Mouse (Mus musculus): ENCODE measurements around the gene Pptc7.

DNA sequence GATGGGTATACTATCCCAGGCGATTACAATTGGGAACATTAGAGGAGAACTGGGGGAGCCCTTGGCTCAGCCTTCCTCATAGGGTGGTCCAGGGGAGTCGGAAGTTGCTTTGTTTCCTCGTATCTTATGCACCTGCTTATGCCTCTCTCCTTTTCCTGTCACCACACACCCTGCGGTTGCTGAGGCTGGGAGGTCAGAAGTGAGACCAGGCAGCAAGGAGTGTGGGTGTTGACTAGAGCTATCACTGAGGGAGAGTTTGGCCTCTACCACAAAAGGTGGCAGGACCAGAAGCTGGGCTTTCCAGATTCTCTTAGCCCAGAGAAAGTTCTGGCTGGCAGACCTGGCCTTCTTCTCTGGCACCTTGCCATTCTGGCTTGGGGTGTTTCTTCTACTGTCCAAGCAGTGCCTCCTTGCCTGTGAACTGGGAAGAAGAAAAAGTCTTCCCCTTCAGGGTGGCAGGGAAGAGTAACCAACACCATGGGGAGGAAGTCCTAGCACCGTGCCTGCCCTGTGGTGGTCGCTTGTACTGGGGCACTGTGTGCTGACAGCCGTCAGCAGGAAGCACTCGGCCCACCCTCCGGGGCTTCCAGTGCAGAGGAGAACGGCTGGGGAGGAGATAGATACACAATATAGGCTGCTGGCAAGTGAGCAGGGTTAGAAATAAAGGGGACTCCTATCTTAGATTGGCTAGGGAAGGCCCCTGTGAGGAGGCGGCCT, 33.3 kb downstream of the Pptc7 start:
- TF ChIP-seq NANOG (IDR thresholded peaks at IDR 0.05; ENCODE audit: borderline replicate concordance, low read length) (no peak), CTCF (conservative IDR thresholded peaks at IDR 0.05; ENCODE audit: low read length) (no peak), POU5F1 (IDR thresholded peaks at IDR 0.05; ENCODE audit: borderline replicate concordance, low read length) (no peak)
